Mouse (Mus musculus) megakaryocyte-erythroid progenitor cell, adult 5 weeks (primary cell): ENCODE data around the gene Tfeb. TPM values are rescaled to one million over a fixed set of nuclear protein-coding genes. Genes with fewer than 3 reads are reported as not detected.

ENCODE experiments used
- polyA plus RNA-seq: library from polyadenylated mRNA; stranded (reverse); fragments of >175 nt; gene quantifications from 2 replicates; pipeline ENCODE4 v1.2.3, GENCODE M21; 2012

Tfeb gene
- 47.8 and 63.1 TPM in 2 replicates for polyA plus RNA-seq

GRCm38 (mm10) chr17:47736856-47737255, at the start of gene Tfeb:
Tfeb (plus strand) TSS chr17:47737030.

GRCm38 (mm10) chr17:47688344-47688607, 48.6 kb upstream of the Tfeb start, which contains the start of gene Tomm6:
Tomm6 (minus strand) TSS chr17:47688386.

GRCm38 (mm10) chr17:47688608-47689575, 47.9 kb upstream of the Tfeb start, which contains the start of gene Frs3:
Frs3 (plus strand) TSS chr17:47689030.

GRCm38 (mm10) chr17:47694442-47694502, 42.6 kb upstream of the Tfeb start, which contains the start of gene Gm21981:
Gm21981 (minus strand) TSS chr17:47694455.

GRCm38 (mm10) chr17:47694503-47695336, 42.1 kb upstream of the Tfeb start, which contains the start of gene Prickle4:
Prickle4 (minus strand) TSS chr17:47694736.

GRCm38 (mm10) chr17:47726566-47726965, 10.3 kb upstream of the Tfeb start, which contains the start of gene Pgc:
Pgc (plus strand) TSS chr17:47726842.

GRCm38 (mm10) chr17:47834482-47834767, 97.6 kb downstream of the Tfeb start, which contains the start of gene Mdfi:
Mdfi (minus strand) TSS chr17:47834691.

Other genes with a start within 250 kb of the Tfeb start
- gene Taf8, start 234.7 kb upstream of the Tfeb start, polyA plus RNA-seq, result 22.9 and 25.8 TPM in 2 replicates
- 344 and 360 TPM in 2 replicates for gene Ccnd3, start 232.0 kb upstream of the Tfeb start, polyA plus RNA-seq
- gene Bysl, start 125.5 kb upstream of the Tfeb start, polyA plus RNA-seq, result 39.7 and 42.3 TPM in 2 replicates
- 4.4 and 4.6 TPM in 2 replicates for gene Med20, start 125.4 kb upstream of the Tfeb start, polyA plus RNA-seq
- gene Gm20517, start 125.4 kb upstream of the Tfeb start, polyA plus RNA-seq, result 0.06 TPM in 1 of 2 replicates, not detected in the other
- gene Usp49, start 106.3 kb upstream of the Tfeb start, polyA plus RNA-seq, result 12.5 and 13.5 TPM in 2 replicates
- gene Tomm6, start 48.6 kb upstream of the Tfeb start, polyA plus RNA-seq, result 265 and 272 TPM in 2 replicates
- gene Frs3, start 48.0 kb upstream of the Tfeb start, polyA plus RNA-seq, result 3.2 and 4.0 TPM in 2 replicates
- 0.04 and 0.32 TPM in 2 replicates for gene Gm21981, start 42.6 kb upstream of the Tfeb start, polyA plus RNA-seq
- 5.1 and 5.2 TPM in 2 replicates for gene Prickle4, start 42.3 kb upstream of the Tfeb start, polyA plus RNA-seq
- not detected in 2 replicates for gene Pgc, start 10.2 kb upstream of the Tfeb start, polyA plus RNA-seq
- gene Mdfi, start 97.7 kb downstream of the Tfeb start, polyA plus RNA-seq, result 36.8 and 50.0 TPM in 2 replicates
- gene Foxp4, start 187.6 kb downstream of the Tfeb start, polyA plus RNA-seq, result 178 and 199 TPM in 2 replicates